Mouse (Mus musculus) liver, adult 2 months (tissue): ENCODE measurements around the gene Gm42957.

Experiments used
- CTCF ChIP-seq: fragments of 200-500 bp; IDR thresholded peaks from 2 replicates; pipeline ENCODE4 v1.5.1; 2011; ENCODE audit warnings: low read depth, low read length, control low read depth
- POLR2A ChIP-seq: fragments of 200-500 bp; IDR thresholded peaks from 2 replicates; pipeline ENCODE4 v1.6.1; 2011; ENCODE audit warnings: low read length, control low read depth; ENCODE audit not compliant: insufficient read depth; ENCODE audit errors: extremely low read depth

DNA sequence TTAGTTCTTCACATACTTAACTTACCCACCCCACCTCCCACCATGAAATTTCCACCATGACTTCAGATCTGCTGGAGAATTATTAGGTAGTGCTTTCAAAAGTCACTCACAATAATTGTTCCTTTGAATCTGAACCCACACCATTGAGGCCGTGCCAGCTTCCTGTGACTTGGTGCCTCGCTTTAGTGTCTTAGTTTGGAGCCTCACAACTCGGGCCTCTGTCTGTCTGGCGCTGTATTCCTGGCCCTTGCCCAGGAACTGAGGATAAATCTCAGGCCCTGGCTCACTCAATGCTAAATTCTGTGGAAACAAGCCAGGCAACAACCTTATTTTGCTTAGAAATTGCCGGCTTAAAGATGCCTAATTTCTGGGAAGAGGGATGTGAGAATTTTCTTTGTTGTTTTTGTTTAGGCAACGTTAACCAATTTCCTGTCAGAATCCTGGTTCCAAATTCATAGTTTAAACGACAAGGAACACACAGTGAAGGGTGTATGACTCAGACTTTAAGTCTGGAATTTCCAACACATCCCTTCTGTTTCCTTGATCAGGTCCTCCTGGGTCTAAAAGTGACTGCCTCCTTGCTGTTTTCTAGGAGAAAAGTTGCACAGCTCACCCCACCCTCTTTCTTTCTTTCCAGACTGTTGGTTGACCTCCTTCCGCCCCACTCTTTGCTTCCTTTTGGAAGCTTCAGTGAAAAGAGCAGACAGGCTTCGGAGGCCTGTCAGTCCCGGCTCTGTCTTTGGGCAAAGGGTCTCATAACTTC, 33.2 kb upstream of the Gm42957 start:
- TF ChIP-seq POLR2A: no peak
- no peak for TF ChIP-seq CTCF
